Mouse (Mus musculus) stomach, postnatal 0 days (tissue): ENCODE measurements around the gene Rsph3b. TPM values are rescaled to one million over a fixed set of nuclear protein-coding genes. Genes with fewer than 3 reads are reported as not detected.

ENCODE experiments used
- ATAC-seq: fragments of 200-750 bp; cut with Nextera tagmentation; 2 replicates; pipeline ENCODE4 v1.8.0; 2017; ENCODE audit not compliant: low FRiP score, low TSS enrichment
- DNase-seq: peaks from one replicate; pipeline ENCODE4 v3.0.0-alpha.2; 2016; ENCODE audit warnings: low spot score
- H3K27ac ChIP-seq: fragments of 300-500 bp; sonication (generic); replicated peaks from 2 replicates; pipeline ENCODE4 v1.5.1; 2014; ENCODE audit warnings: mild to moderate bottlenecking, control low read depth
- H3K27me3 ChIP-seq: fragments of 300-500 bp; sonication (generic); 2 replicates; pipeline ENCODE4 v1.6.1; 2014; ENCODE audit warnings: low read length; ENCODE audit not compliant: control insufficient read depth, insufficient read depth
- H3K36me3 ChIP-seq: fragments of 300-500 bp; sonication (generic); 2 replicates; pipeline ENCODE4 v1.6.1; 2014; ENCODE audit warnings: low read length, mixed read lengths; ENCODE audit not compliant: control insufficient read depth, insufficient read depth
- H3K4me1 ChIP-seq: fragments of 300-500 bp; sonication (generic); replicated peaks from 2 replicates; pipeline ENCODE4 v1.6.1; 2014; ENCODE audit warnings: antibody characterized with exemption; ENCODE audit not compliant: control insufficient read depth, insufficient read depth
- H3K4me2 ChIP-seq: fragments of 300-500 bp; sonication (generic); replicated peaks from 2 replicates; pipeline ENCODE4 v1.6.1; 2014; ENCODE audit warnings: low read depth, mild to moderate bottlenecking, control low read depth, moderate library complexity
- H3K4me3 ChIP-seq: fragments of 300-500 bp; sonication (generic); 2 replicates; pipeline ENCODE4 v1.5.1; 2014; ENCODE audit warnings: low read depth, low read length, control low read depth
- H3K9ac ChIP-seq: fragments of 300-500 bp; sonication (generic); 2 replicates; pipeline ENCODE4 v1.6.1; 2014; ENCODE audit warnings: mild to moderate bottlenecking, low read length, control low read depth, mixed read lengths
- H3K9me3 ChIP-seq: fragments of 300-500 bp; sonication (generic); 2 replicates; pipeline ENCODE4 v1.6.1; 2016; ENCODE audit warnings: low read length; ENCODE audit not compliant: control insufficient read depth
- CTCF ChIP-seq: IDR thresholded peaks from 2 replicates; pipeline ENCODE4 v1.5.1; 2016; ENCODE audit warnings: antibody characterized with exemption, low read depth, mild to moderate bottlenecking, moderate library complexity
- EP300 ChIP-seq: optimal IDR thresholded peaks from 2 replicates; pipeline ENCODE3; 2016; ENCODE audit warnings: antibody characterized with exemption
- WGBS: fragments of 180-500 bp; shearing (Covaris S2); extraction: QIAGEN DNeasy Blood & Tissue Kit; methylation state at CpG from one replicate; pipeline ENCODE4 v1.1.7; 2014; 5-methylcytosine and 5-hydroxymethylcytosine counted together
- microRNA-seq: library from miRNA; unstranded; fragments of <30 nt; microRNA quantifications from one replicate; pipeline ENCODE4, GENCODE M21; 2016
- polyA plus RNA-seq: library from polyadenylated mRNA; unstranded; fragments of >200 nt; fragmentation: Nextera tagmentation; extraction: Ambion mirVana; gene quantifications from 2 replicates; pipeline ENCODE4 v1.2.1, GENCODE M21; 2015

The Rsph3b gene
- polyA plus RNA-seq, 1 experiment from 2014 or later, result 36.4 TPM

DNA sequence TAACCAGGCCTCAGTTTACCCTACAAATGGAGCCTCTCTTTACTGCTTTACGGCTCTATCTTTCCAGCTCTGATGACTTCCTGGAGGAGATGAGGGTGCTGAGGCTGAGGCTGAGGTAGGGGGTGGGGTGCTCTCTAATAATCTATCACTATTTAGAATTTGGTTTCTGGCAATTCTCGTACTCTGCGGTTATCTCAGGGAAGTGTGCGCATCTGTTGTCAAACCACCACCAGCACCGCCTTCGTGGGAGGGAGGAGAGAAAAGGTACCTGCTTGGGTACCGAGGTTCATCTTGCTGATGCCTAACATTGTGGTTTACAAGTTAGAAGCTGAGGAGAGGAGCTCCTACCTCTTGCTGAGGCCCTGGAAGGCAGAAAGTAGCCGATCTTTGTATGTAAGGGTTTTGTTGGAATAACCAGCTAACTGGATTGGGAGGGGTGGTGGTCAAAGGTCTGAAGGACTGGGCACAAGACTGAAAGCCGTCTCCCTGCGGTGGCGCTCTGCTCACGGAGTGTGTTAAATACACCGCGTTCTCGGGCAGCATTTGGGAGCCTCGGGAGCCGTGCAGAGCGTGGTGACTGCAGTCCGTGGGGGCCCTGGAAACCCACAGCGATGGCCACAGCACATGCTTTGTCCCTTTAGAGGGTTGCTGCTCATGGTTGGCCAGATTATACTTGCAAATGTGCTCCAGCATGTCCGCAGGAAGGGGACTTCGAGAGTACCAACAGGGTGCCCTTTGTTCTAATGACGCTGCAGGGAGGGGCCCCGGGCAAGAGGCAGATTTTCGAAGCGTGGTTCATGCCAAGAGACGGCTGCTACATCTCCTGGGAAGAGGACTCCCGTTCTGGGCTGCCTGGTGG lies 87.1 kb downstream of the Rsph3b start:
- peak; percentile 62 for ATAC-seq
- peak; percentile 79 for DNase-seq
- Histone ChIP-seq H3K4me3 (0 out of 2 replicates have a peak overlapping the region, but pooled peaks have one; percentile 6), H3K4me2 (peak overlapping the region; percentile 46), H3K9ac (peak overlapping the region; percentile 27; the same call in 1 of the 2 replicates), H3K27me3 (no peaks in the 10 kb centered on the region), H3K36me3 (no peaks in the 10 kb centered on the region), H3K4me1 (peaks cover 6% of the 10 kb centered on the region; the same call in 1 of the 2 replicates), H3K27ac (peak overlapping the region; percentile 89), H3K9me3 (no peaks in the 10 kb centered on the region)
- 26% methylated on average over 28 of the region's 28 CpGs for WGBS
- TF ChIP-seq CTCF (no peak), EP300 (no peak)

DNA sequence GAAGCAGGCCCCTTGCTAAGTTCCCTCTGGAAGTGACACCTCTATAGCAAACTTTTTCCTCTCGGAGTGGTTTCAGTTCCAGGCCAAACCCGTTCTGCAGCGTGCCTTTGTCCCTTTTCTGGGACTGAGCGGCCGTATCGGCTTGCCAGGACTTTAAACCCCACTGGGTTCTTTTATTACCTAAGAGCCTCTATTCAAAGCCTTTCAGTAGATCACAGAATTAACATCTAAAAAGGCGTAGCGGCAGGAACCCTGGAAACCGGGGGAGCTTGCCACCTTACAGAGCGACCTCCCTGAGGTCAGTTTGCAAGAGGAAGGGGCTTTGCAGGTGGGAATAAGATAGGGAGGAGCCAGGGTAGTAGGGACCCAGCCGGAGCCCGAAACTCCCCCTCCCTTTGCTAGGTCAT lies 88.0 kb downstream of the Rsph3b start:
- no peaks in the 10 kb centered on the region for H3K36me3 ChIP-seq
- ATAC-seq (peak; percentile 62), DNase-seq (peak; percentile 84)
- peak overlapping the region; percentile 89 for H3K27ac ChIP-seq
- H3K4me2 ChIP-seq, result no peak overlapping the region; the same call in 1 of the 2 replicates
- no peaks in the 10 kb centered on the region for H3K9me3 ChIP-seq
- 0 out of 2 replicates have a peak overlapping the region, but pooled peaks have one; percentile 4 for H3K9ac ChIP-seq
- H3K4me1 ChIP-seq, result peaks cover 6% of the 10 kb centered on the region; the same call in 1 of the 2 replicates
- no peak overlapping the region for H3K4me3 ChIP-seq
- H3K27me3 ChIP-seq, result no peaks in the 10 kb centered on the region
- TF ChIP-seq CTCF, result no peak
- no peak for TF ChIP-seq EP300
- WGBS, result 32% methylated on average over 12 of the region's 12 CpGs

DNA sequence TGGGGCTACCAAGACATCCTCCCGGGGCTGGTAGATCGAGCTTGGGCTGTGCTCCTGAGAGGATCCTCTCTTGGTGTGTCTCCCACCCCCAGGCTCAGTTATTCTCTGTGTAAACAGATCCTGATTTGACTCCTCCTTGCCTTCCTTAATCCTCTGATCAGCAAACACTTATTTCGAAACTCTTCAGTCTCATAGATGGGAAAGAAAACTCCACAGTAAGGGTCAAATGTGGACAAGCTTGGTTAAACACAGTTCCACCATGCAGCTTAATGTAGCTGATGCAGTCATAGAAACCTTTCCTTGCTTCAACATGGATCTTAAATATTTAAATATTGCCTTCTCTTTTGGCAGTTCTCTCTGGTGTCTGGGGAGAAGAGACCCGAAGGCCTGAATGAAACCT lies 88.4 kb downstream of the Rsph3b start:
- ATAC-seq (0 out of 2 replicates have a peak, but pooled peaks have one; percentile 32), DNase-seq (no peak)
- Histone ChIP-seq H3K9me3 (no peaks in the 10 kb centered on the region), H3K36me3 (no peaks in the 10 kb centered on the region), H3K27me3 (no peaks in the 10 kb centered on the region), H3K4me2 (no peak overlapping the region; the same call in 1 of the 2 replicates), H3K4me1 (peaks cover 6% of the 10 kb centered on the region; the same call in 1 of the 2 replicates), H3K27ac (peak overlapping the region; percentile 89), H3K4me3 (no peak overlapping the region), H3K9ac (no peak overlapping the region)
- 4% methylated on average over 4 of the region's 4 CpGs for WGBS
- no peak for TF ChIP-seq EP300

Small RNA genes lying within 50 kb of the gene (microRNA-seq; reads per million reads assigned to microRNA genes)
- gene Mir692-1, result not detected

Other genes with a start within 250 kb of the Rsph3b start
- gene Ezr, start 165.9 kb downstream of the Rsph3b start, polyA plus RNA-seq, result 289 and 299 TPM in 2 replicates
- 17.5 and 18.7 TPM in 2 replicates for gene Tagap1, start 12.5 kb upstream of the Rsph3b start, polyA plus RNA-seq
- gene Rnaset2b, start 22.0 kb upstream of the Rsph3b start, polyA plus RNA-seq, result 240 and 249 TPM in 2 replicates
- 0.17 TPM in 1 of 2 replicates, not detected in the other for gene Gm49721, start 30.2 kb upstream of the Rsph3b start, polyA plus RNA-seq
- not detected in 2 replicates for gene Gm1604a, start 76.9 kb upstream of the Rsph3b start, polyA plus RNA-seq
- gene Rps6ka2, start 221.4 kb upstream of the Rsph3b start, polyA plus RNA-seq, result 2.0 and 2.6 TPM in 2 replicates